Mouse (Mus musculus) Patski (cell line): ENCODE data around the gene Zfp704. TPM values are rescaled to one million over a fixed set of nuclear protein-coding genes. Genes with fewer than 3 reads are reported as not detected.

Experiments
- ATAC-seq: fragments of 100-300 bp; one replicate; pipeline ENCODE4 v1.8.0; 2021
- CTCF ChIA-PET: fragments of 350-600 bp; sonication (Branson Sonifier 250); formaldehyde crosslinking; loops from one replicate; lab custom pipeline; 2022; ENCODE audit warnings: inconsistent platforms; lab: Charles Lee
- POLR2A ChIA-PET: fragments of 350-600 bp; sonication (Branson Sonifier 250); formaldehyde crosslinking; loops from one replicate; lab custom pipeline; 2022; ENCODE audit warnings: antibody characterized with exemption, inconsistent platforms; lab: Charles Lee
- DNase-seq: peaks from one replicate; pipeline ENCODE4 v3.0.0-alpha.2; 2011; ENCODE audit warnings: low read depth, low spot score
- H3K27me3 ChIP-seq: fragments of 371-371 bp; one replicate; pipeline ENCODE4 v1.5.1; 2021
- CTCF ChIP-seq: fragments of 100-300 bp; IDR thresholded peaks from one replicate; pipeline ENCODE4 v1.5.1; 2021
- in situ Hi-C: fragments of 300-500 bp; cut with MboI; formaldehyde crosslinking; loops from 3 replicates; pipeline ENCODE4 v1.11.1; 2018; ENCODE audit warnings: low pct_unique_long_range_greater_than_20kb, mixed read lengths
- polyA plus RNA-seq: library from polyadenylated mRNA; unstranded; gene quantifications from one replicate; pipeline ENCODE4 v1.2.3, GENCODE M21; 2021

The Zfp704 gene
- polyA plus RNA-seq, 1 experiment from 2014 or later, result 24.8 TPM

GRCm38 (mm10) chr3:9614011-9614410, 4.1 kb upstream of the Zfp704 start:
- ChIA-PET POLR2A (no interaction called here), CTCF (no interaction called here)
- H3K27me3 ChIP-seq, result no peaks in the 10 kb centered on the region
- DNase-seq, result no peak
- in situ Hi-C loops, result loop anchor here (5.0 to 25.0 kb wide), 4 partner anchors 217 to 527 kb away; no protein-coding TSS in a partner anchor
- no peak for TF ChIP-seq CTCF
- no peak for ATAC-seq

GRCm38 (mm10) chr3:9611226-9611625, 1.3 kb upstream of the Zfp704 start:
- no peak for TF ChIP-seq CTCF
- no peak for ATAC-seq
- in situ Hi-C loops, result loop anchor here (5.0 to 25.0 kb wide), 4 partner anchors 214 to 524 kb away; no protein-coding TSS in a partner anchor
- no peaks in the 10 kb centered on the region for H3K27me3 ChIP-seq
- DNase-seq, result no peak
- ChIA-PET CTCF (no interaction called here), POLR2A (no interaction called here)

GRCm38 (mm10) chr3:9610426-9610825, 541 bp upstream of the Zfp704 start:
- in situ Hi-C loops, result loop anchor here (5.0 to 25.0 kb wide), 4 partner anchors 213 to 523 kb away; no protein-coding TSS in a partner anchor
- no peak for TF ChIP-seq CTCF
- no peaks in the 10 kb centered on the region for H3K27me3 ChIP-seq
- ChIA-PET POLR2A (interaction anchor here (1.0 to 2.3 kb wide), 2 partner anchors 18 to 141 kb away, joined by 3 to 6 read pairs; no protein-coding TSS in a partner anchor), CTCF (interaction anchor here (1.1 to 1.6 kb wide), 3 partner anchors 13 to 138 kb away, joined by 3 to 4 read pairs (median 3); no protein-coding TSS in a partner anchor)
- ATAC-seq (peak; percentile 2), DNase-seq (no peak)

- in situ Hi-C loops, result loop anchor here (25.0 kb wide), 1 partner anchor 522 kb away; no protein-coding TSS in a partner anchor
- TF ChIP-seq CTCF, result no peak
- DNase-seq, result no peak
- no peaks in the 10 kb centered on the region for H3K27me3 ChIP-seq
- ChIA-PET POLR2A (interaction anchor here (0.6 to 2.3 kb wide), 5 partner anchors 8 to 92 kb away, joined by 3 to 8 read pairs (median 5); no protein-coding TSS in a partner anchor), CTCF (interaction anchor here (1.0 to 1.4 kb wide), 3 partner anchors 20 to 156 kb away, joined by 3 read pairs; no protein-coding TSS in a partner anchor)
- ATAC-seq, result peak; percentile 38
Observed at GRCm38 (mm10) chr3:9608906-9609580, 842 bp downstream of the Zfp704 start.

- POLR2A ChIA-PET, result interaction anchor here (0.6 to 2.3 kb wide), 5 partner anchors 10 to 93 kb away, joined by 3 to 8 read pairs (median 6); no protein-coding TSS in a partner anchor
- no peaks in the 10 kb centered on the region for H3K27me3 ChIP-seq
- TF ChIP-seq CTCF, result no peak
- ATAC-seq (no peak), DNase-seq (peak; percentile 49)
- in situ Hi-C loops, result loop anchor here (25.0 kb wide), 1 partner anchor 521 kb away; no protein-coding TSS in a partner anchor
- CTCF ChIA-PET, result interaction anchor here (1.0 to 1.4 kb wide), 2 partner anchors 108 to 155 kb away, joined by 3 read pairs; no protein-coding TSS in a partner anchor
Observed at GRCm38 (mm10) chr3:9608441-9608905, 1.4 kb downstream of the Zfp704 start.

GRCm38 (mm10) chr3:9607686-9608085, 2.2 kb downstream of the Zfp704 start:
- ATAC-seq (no peak), DNase-seq (no peak)
- TF ChIP-seq CTCF, result no peak
- CTCF ChIA-PET, result interaction anchor here (1.4 kb wide), 1 partner anchor 109 kb away, joined by 3 read pairs; no protein-coding TSS in a partner anchor
- POLR2A ChIA-PET, result interaction anchor here (0.8 kb wide), 1 partner anchor 9 kb away, joined by 6 read pairs; no protein-coding TSS in a partner anchor
- H3K27me3 ChIP-seq, result no peaks in the 10 kb centered on the region
- in situ Hi-C loops, result loop anchor here (25.0 kb wide), 1 partner anchor 520 kb away; no protein-coding TSS in a partner anchor

GRCm38 (mm10) chr3:9605784-9606706, 3.8 kb downstream of the Zfp704 start:
- ATAC-seq (no peak), DNase-seq (no peak)
- H3K27me3 ChIP-seq, result no peaks in the 10 kb centered on the region
- CTCF ChIA-PET, result no interaction called here
- TF ChIP-seq CTCF, result no peak
- in situ Hi-C loops, result loop anchor here (25.0 kb wide), 1 partner anchor 519 kb away; no protein-coding TSS in a partner anchor
- POLR2A ChIA-PET, result no interaction called here

- no peak for TF ChIP-seq CTCF
- CTCF ChIA-PET, result no interaction called here
- no peaks in the 10 kb centered on the region for H3K27me3 ChIP-seq
- no peak for DNase-seq
- in situ Hi-C loops, result loop anchor here (25.0 kb wide), 1 partner anchor 518 kb away; no protein-coding TSS in a partner anchor
- POLR2A ChIA-PET, result no interaction called here
- no peak for ATAC-seq
Observed at GRCm38 (mm10) chr3:9604941-9605340, 4.9 kb downstream of the Zfp704 start.

- in situ Hi-C loops, result loop anchor here (25.0 kb wide), 1 partner anchor 517 kb away; no protein-coding TSS in a partner anchor
- CTCF ChIA-PET, result no interaction called here
- no peak for ATAC-seq
- peak; percentile 19 for DNase-seq
- no peaks in the 10 kb centered on the region for H3K27me3 ChIP-seq
- TF ChIP-seq CTCF, result no peak
- POLR2A ChIA-PET, result no interaction called here
Observed at GRCm38 (mm10) chr3:9603866-9604265, 6.0 kb downstream of the Zfp704 start.

GRCm38 (mm10) chr3:9600577-9600976, 9.3 kb downstream of the Zfp704 start:
- no peak for TF ChIP-seq CTCF
- in situ Hi-C loops, result loop anchor here (25.0 kb wide), 1 partner anchor 513 kb away; no protein-coding TSS in a partner anchor
- CTCF ChIA-PET, result no interaction called here
- POLR2A ChIA-PET, result interaction anchor here (0.8 kb wide), 1 partner anchor 9 kb away, joined by 3 read pairs; the partner anchor contains the start of gene Zfp704
- no peaks in the 10 kb centered on the region for H3K27me3 ChIP-seq
- ATAC-seq (no peak), DNase-seq (peak; percentile 13)
